Mouse (Mus musculus) limb, embryonic 11.5 days (tissue): ENCODE results near the gene Macrod1. TPM values are rescaled to one million over a fixed set of nuclear protein-coding genes. Genes with fewer than 3 reads are reported as not detected.
A peak's percentile ranks its signal among the peaks of the same experiment; 100 is the strongest.

Experiments used
- ATAC-seq: fragments of 200-750 bp; cut with Nextera tagmentation; 2 replicates; pipeline ENCODE4 v1.8.0; 2017; ENCODE audit warnings: low read depth; ENCODE audit not compliant: insufficient number of reproducible peaks, low FRiP score, low TSS enrichment
- DNase-seq: peaks from one replicate; pipeline ENCODE4 v3.0.0-alpha.2; 2015; ENCODE audit warnings: low spot score
- H3K27ac ChIP-seq: fragments of 300-500 bp; sonication (generic); replicated peaks from 2 replicates; pipeline ENCODE4 v1.5.1; 2014; ENCODE audit warnings: low read depth, mild to moderate bottlenecking, low read length
- H3K27me3 ChIP-seq: fragments of 300-500 bp; sonication (generic); 2 replicates; pipeline ENCODE4 v1.6.1; 2014; ENCODE audit warnings: mild to moderate bottlenecking, low read length, mixed read lengths; ENCODE audit not compliant: control insufficient read depth, insufficient read depth
- H3K36me3 ChIP-seq: fragments of 300-500 bp; sonication (generic); 2 replicates; pipeline ENCODE4 v1.6.1; 2014; ENCODE audit warnings: mild to moderate bottlenecking, low read length, moderate library complexity, mixed read lengths; ENCODE audit not compliant: control insufficient read depth, insufficient read depth
- H3K4me1 ChIP-seq: fragments of 300-500 bp; sonication (generic); 2 replicates; pipeline ENCODE4 v1.6.1; 2014; ENCODE audit warnings: low read length, mixed read lengths; ENCODE audit not compliant: control insufficient read depth, insufficient read depth
- H3K4me2 ChIP-seq: fragments of 300-500 bp; sonication (generic); 2 replicates; pipeline ENCODE4 v1.6.1; 2014; ENCODE audit warnings: low read depth, mild to moderate bottlenecking, moderate library complexity; ENCODE audit not compliant: severe bottlenecking
- H3K4me3 ChIP-seq: fragments of 300-500 bp; sonication (generic); 2 replicates; pipeline ENCODE4 v1.5.1; 2014; ENCODE audit warnings: low read depth, low read length
- H3K9ac ChIP-seq: fragments of 300-500 bp; sonication (generic); 2 replicates; pipeline ENCODE4 v1.6.1; 2014; ENCODE audit warnings: mild to moderate bottlenecking, low read length
- H3K9me3 ChIP-seq: fragments of 300-500 bp; sonication (generic); 2 replicates; pipeline ENCODE4 v1.6.1; 2016; ENCODE audit warnings: low read length; ENCODE audit not compliant: control insufficient read depth
- WGBS: fragments of 180-500 bp; shearing (Covaris S2); extraction: QIAGEN DNeasy Blood & Tissue Kit; methylation state at CpG from one replicate; pipeline ENCODE4 v1.1.7; 2014; 5-methylcytosine and 5-hydroxymethylcytosine counted together
- polyA plus RNA-seq: library from polyadenylated mRNA; unstranded; fragments of >200 nt; fragmentation: Nextera tagmentation; extraction: Ambion mirVana; gene quantifications from 2 replicates; pipeline ENCODE4 v1.2.1, GENCODE M21; 2014

Macrod1 gene
- polyA plus RNA-seq, 1 experiment from 2014 or later = 4.1 TPM

GRCm38 (mm10) chr19:7091448-7092050, 34.9 kb downstream of the Macrod1 start:
- no peak overlapping the region for H3K4me3 ChIP-seq
- no peak overlapping the region for H3K27ac ChIP-seq
- no peaks in the 10 kb centered on the region for H3K36me3 ChIP-seq
- H3K27me3 ChIP-seq = peaks cover 18% of the 10 kb centered on the region
- H3K4me2 ChIP-seq = no peak overlapping the region
- no peak for DNase-seq
- 82% methylated on average over 10 of the region's 10 CpGs for WGBS
- peaks cover 28% of the 10 kb centered on the region for H3K4me1 ChIP-seq
- H3K9me3 ChIP-seq = no peaks in the 10 kb centered on the region
- no peak for ATAC-seq
- no peak overlapping the region for H3K9ac ChIP-seq

GRCm38 (mm10) chr19:7092756-7093155, 36.1 kb downstream of the Macrod1 start:
- Histone ChIP-seq H3K9ac (no peak overlapping the region), H3K4me1 (peaks cover 25% of the 10 kb centered on the region), H3K4me3 (no peak overlapping the region), H3K27ac (no peak overlapping the region), H3K27me3 (peaks cover 27% of the 10 kb centered on the region), H3K9me3 (no peaks in the 10 kb centered on the region), H3K4me2 (no peak overlapping the region), H3K36me3 (no peaks in the 10 kb centered on the region)
- DNase-seq (no peak), ATAC-seq (no peak)
- 78% methylated on average over 5 of the region's 5 CpGs for WGBS

- H3K36me3 ChIP-seq = no peaks in the 10 kb centered on the region
- H3K4me2 ChIP-seq = no peak overlapping the region
- peaks cover 28% of the 10 kb centered on the region for H3K27me3 ChIP-seq
- WGBS = 27% methylated on average over 3 of the region's 3 CpGs
- H3K4me3 ChIP-seq = no peak overlapping the region
- DNase-seq (no peak), ATAC-seq (no peak)
- no peaks in the 10 kb centered on the region for H3K9me3 ChIP-seq
- H3K9ac ChIP-seq = no peak overlapping the region
- peaks cover 18% of the 10 kb centered on the region for H3K4me1 ChIP-seq
- H3K27ac ChIP-seq = no peak overlapping the region
Measured at GRCm38 (mm10) chr19:7099620-7100155, 43.1 kb downstream of the Macrod1 start.

GRCm38 (mm10) chr19:7102039-7102438, 45.4 kb downstream of the Macrod1 start:
- Histone ChIP-seq H3K36me3 (no peaks in the 10 kb centered on the region), H3K27ac (no peak overlapping the region), H3K4me2 (no peak overlapping the region), H3K4me1 (peaks cover 22% of the 10 kb centered on the region), H3K9ac (no peak overlapping the region), H3K27me3 (peaks cover 14% of the 10 kb centered on the region), H3K9me3 (no peaks in the 10 kb centered on the region), H3K4me3 (no peak overlapping the region)
- ATAC-seq = no peak
- WGBS = 94% methylated on average over 10 of the region's 10 CpGs
- no peak for DNase-seq

- H3K4me3 ChIP-seq = no peak overlapping the region
- ATAC-seq (no peak), DNase-seq (no peak)
- H3K4me2 ChIP-seq = peak overlapping the region; percentile 37
- no peaks in the 10 kb centered on the region for H3K9me3 ChIP-seq
- H3K9ac ChIP-seq = peak overlapping the region; percentile 50
- H3K27me3 ChIP-seq = peaks cover 5% of the 10 kb centered on the region; the same call in 1 of the 2 replicates
- WGBS = 59% methylated on average over 4 of the region's 4 CpGs
- H3K36me3 ChIP-seq = no peaks in the 10 kb centered on the region
- H3K27ac ChIP-seq = no peak overlapping the region
- H3K4me1 ChIP-seq = peaks cover 22% of the 10 kb centered on the region
Measured at GRCm38 (mm10) chr19:7103349-7103992, 46.9 kb downstream of the Macrod1 start.

GRCm38 (mm10) chr19:7103993-7104401, 47.4 kb downstream of the Macrod1 start:
- Histone ChIP-seq H3K4me1 (peaks cover 22% of the 10 kb centered on the region), H3K27ac (peak overlapping the region; percentile 26; the same call in 1 of the 2 replicates), H3K9me3 (no peaks in the 10 kb centered on the region), H3K4me3 (peak overlapping the region; percentile 9; the same call in 1 of the 2 replicates), H3K27me3 (peaks cover 5% of the 10 kb centered on the region; the same call in 1 of the 2 replicates), H3K9ac (peak overlapping the region; percentile 43; the same call in 1 of the 2 replicates), H3K4me2 (peak overlapping the region; percentile 37), H3K36me3 (no peaks in the 10 kb centered on the region)
- peak; percentile 76 for DNase-seq
- no peak for ATAC-seq
- 5% methylated on average over 19 of the region's 19 CpGs for WGBS

GRCm38 (mm10) chr19:7105544-7105943, 48.9 kb downstream of the Macrod1 start, which contains the start of gene Flrt1:
Gene Flrt1, minus strand, starts transcription at chr19:7105729.
- 63% methylated on average over 9 of the region's 9 CpGs for WGBS
- ATAC-seq (no peak), DNase-seq (no peak)
- Histone ChIP-seq H3K4me2 (no peak within 1 kb of the TSS), H3K9ac (peak within 1 kb of the TSS; percentile 38; the same call in 1 of the 2 replicates), H3K36me3 (no peaks in the 10 kb centered on the region), H3K4me1 (peaks cover 31% of the 10 kb centered on the region), H3K4me3 (no peak within 1 kb of the TSS), H3K9me3 (no peaks in the 10 kb centered on the region), H3K27me3 (peaks cover 5% of the 10 kb centered on the region; the same call in 1 of the 2 replicates), H3K27ac (no peak within 1 kb of the TSS)

- Histone ChIP-seq H3K9me3 (no peaks in the 10 kb centered on the region), H3K27ac (no peak overlapping the region), H3K4me1 (peaks cover 41% of the 10 kb centered on the region), H3K4me2 (no peak overlapping the region), H3K4me3 (no peak overlapping the region), H3K36me3 (no peaks in the 10 kb centered on the region), H3K27me3 (peaks cover 9% of the 10 kb centered on the region; the same call in 1 of the 2 replicates), H3K9ac (no peak overlapping the region)
- DNase-seq (no peak), ATAC-seq (no peak)
- 80% methylated on average over 2 of the region's 2 CpGs for WGBS
Measured at GRCm38 (mm10) chr19:7106566-7106965, 50.0 kb downstream of the Macrod1 start.
